Mouse (Mus musculus) bone marrow macrophage, adult 2 months (primary cell): ENCODE measurements around the gene Abcb1b. TPM values are rescaled to one million over a fixed set of nuclear protein-coding genes. Genes with fewer than 3 reads are reported as not detected.

Source experiments
- H3K27ac ChIP-seq: 2 replicates; pipeline ENCODE4 v1.5.1; 2012; ENCODE audit warnings: low read depth, low read length; ENCODE audit not compliant: insufficient read depth
- H3K4me1 ChIP-seq: 2 replicates; pipeline ENCODE4 v1.6.1; 2012; ENCODE audit warnings: low read length; ENCODE audit not compliant: control insufficient read depth, insufficient read depth
- H3K4me3 ChIP-seq: 2 replicates; pipeline ENCODE4 v1.5.1; 2012; ENCODE audit warnings: mild to moderate bottlenecking, low read length, moderate library complexity; ENCODE audit not compliant: insufficient read depth
- CTCF ChIP-seq: IDR thresholded peaks from 2 replicates; pipeline ENCODE4 v1.5.1; 2012; ENCODE audit warnings: low read depth, mild to moderate bottlenecking, low read length, moderate library complexity
- POLR2A ChIP-seq: IDR thresholded peaks from 2 replicates; pipeline ENCODE4 v1.6.1; 2012; ENCODE audit warnings: mild to moderate bottlenecking, low read depth, low read length, borderline replicate concordance
- polyA plus RNA-seq: library from polyadenylated mRNA; stranded (reverse); fragments of >200 nt; gene quantifications from 2 replicates; pipeline ENCODE4 v1.2.4, GENCODE M21; 2012; ENCODE audit not compliant: missing spikeins, insufficient read depth, insufficient read length

Gene Abcb1b
- 34.9 and 41.4 TPM in 2 replicates for polyA plus RNA-seq

GRCm38 (mm10) chr5:8797987-8798751 is at the start of gene Abcb1b:
Gene Abcb1b, plus strand, starts transcription at chr5:8798147.
- H3K4me3 ChIP-seq = peak within 1 kb of the TSS; percentile 71
- H3K4me1 ChIP-seq = peaks cover 22% of the 10 kb centered on the region
- peak; percentile 96 for TF ChIP-seq POLR2A
- TF ChIP-seq CTCF = no peak
- peak within 1 kb of the TSS; percentile 79 for H3K27ac ChIP-seq

- Histone ChIP-seq H3K4me1 (no peaks in the 10 kb centered on the region), H3K27ac (no peak overlapping the region), H3K4me3 (no peak overlapping the region)
- TF ChIP-seq POLR2A = no peak
Observed at GRCm38 (mm10) chr5:8772866-8773265, 25.1 kb upstream of the Abcb1b start.

GRCm38 (mm10) chr5:8778311-8778710 is 19.6 kb upstream of the Abcb1b start:
- TF ChIP-seq POLR2A (no peak), CTCF (no peak)
- H3K4me1 ChIP-seq = no peaks in the 10 kb centered on the region
- H3K4me3 ChIP-seq = no peak overlapping the region
- no peak overlapping the region for H3K27ac ChIP-seq

GRCm38 (mm10) chr5:8778751-8779150 is 19.2 kb upstream of the Abcb1b start:
- H3K27ac ChIP-seq = no peak overlapping the region
- TF ChIP-seq CTCF (no peak), POLR2A (no peak)

GRCm38 (mm10) chr5:8792281-8792680 is 5.7 kb upstream of the Abcb1b start:
- H3K4me1 ChIP-seq = peaks cover 5% of the 10 kb centered on the region; the same call in 1 of the 2 replicates
- no peak overlapping the region for H3K27ac ChIP-seq
- no peak for TF ChIP-seq CTCF
- no peak for TF ChIP-seq POLR2A
- no peak overlapping the region for H3K4me3 ChIP-seq

More at GRCm38 (mm10) chr5:8778751-8779150, 19.2 kb upstream of the Abcb1b start:
- Histone ChIP-seq H3K4me3 (no peak overlapping the region), H3K4me1 (no peaks in the 10 kb centered on the region)

GRCm38 (mm10) chr5:8798752-8799115 is 787 bp downstream of the Abcb1b start:
- TF ChIP-seq POLR2A (no peak), CTCF (no peak)
- peaks cover 22% of the 10 kb centered on the region for H3K4me1 ChIP-seq
- peak overlapping the region; percentile 79 for H3K27ac ChIP-seq
- H3K4me3 ChIP-seq = peak overlapping the region; percentile 71

- H3K4me3 ChIP-seq = no peak overlapping the region
- H3K4me1 ChIP-seq = peaks cover 29% of the 10 kb centered on the region
- TF ChIP-seq POLR2A = no peak
- no peak for TF ChIP-seq CTCF
- peak overlapping the region; percentile 99 for H3K27ac ChIP-seq
Observed at GRCm38 (mm10) chr5:8805742-8806141, 7.8 kb downstream of the Abcb1b start.

- no peak for TF ChIP-seq POLR2A
- no peak for TF ChIP-seq CTCF
- H3K27ac ChIP-seq = peak overlapping the region; percentile 99
- peak overlapping the region; percentile 51 for H3K4me3 ChIP-seq
- H3K4me1 ChIP-seq = peaks cover 24% of the 10 kb centered on the region
Observed at GRCm38 (mm10) chr5:8807137-8808004, 9.4 kb downstream of the Abcb1b start.

GRCm38 (mm10) chr5:8813872-8814271 is 15.9 kb downstream of the Abcb1b start:
- Histone ChIP-seq H3K27ac (no peak overlapping the region), H3K4me3 (no peak overlapping the region), H3K4me1 (peaks cover 6% of the 10 kb centered on the region)
- TF ChIP-seq POLR2A (no peak), CTCF (no peak)
